Mouse (Mus musculus) ES-Bruce4 (cell line): ENCODE measurements around the gene Amfr.

Experiments
- CTCF ChIP-seq: IDR thresholded peaks from one replicate; pipeline ENCODE4 v1.8.1; 2011; ENCODE audit warnings: low read depth, low read length
- EP300 ChIP-seq: IDR thresholded peaks from 2 replicates; pipeline ENCODE4 v1.6.1; 2011; ENCODE audit warnings: low read depth, low read length; ENCODE audit not compliant: insufficient read depth
- POLR2A ChIP-seq: IDR thresholded peaks from one replicate; pipeline ENCODE4 v1.8.1; 2011; ENCODE audit warnings: low read length; ENCODE audit not compliant: insufficient read depth

DNA sequence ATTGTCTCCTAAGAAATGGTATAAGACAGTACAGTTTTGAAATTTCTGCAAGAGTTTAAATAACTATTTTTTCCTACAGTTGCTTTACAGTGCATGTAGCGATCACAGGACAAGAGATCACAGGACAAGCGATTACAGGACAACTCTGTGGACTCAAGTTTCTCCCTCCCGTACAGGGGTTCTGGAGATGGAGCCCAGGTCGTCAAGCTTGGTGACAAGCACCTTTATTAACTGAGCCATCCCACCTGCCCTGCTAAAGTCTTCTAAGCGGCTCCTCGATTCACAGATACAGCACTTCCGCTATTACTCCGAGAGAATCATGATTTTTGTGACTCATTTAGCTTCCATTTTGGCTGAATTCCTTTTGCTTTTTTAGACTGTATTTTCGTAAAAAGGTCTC is 17.1 kb upstream of the Amfr start:
- TF ChIP-seq EP300 (no peak), POLR2A (no peak), CTCF (no peak)
